Mouse (Mus musculus) thymus, postnatal 0 days (tissue): ENCODE measurements around the gene Lect2. TPM values are rescaled to one million over a fixed set of nuclear protein-coding genes. Genes with fewer than 3 reads are reported as not detected.

Experiments
- DNase-seq: peaks from one replicate; pipeline ENCODE4 v3.0.0-alpha.2; 2015; ENCODE audit warnings: low spot score
- polyA plus RNA-seq: library from polyadenylated mRNA; unstranded; fragments of >200 nt; fragmentation: Nextera tagmentation; extraction: Ambion mirVana; gene quantifications from 2 replicates; pipeline ENCODE4 v1.2.1, GENCODE M21; 2015

Gene Lect2
- polyA plus RNA-seq, 1 experiment from 2014 or later, result not detected

- peak; percentile 85 for DNase-seq
Measured at GRCm38 (mm10) chr13:56506871-56507496, 41.3 kb downstream of the Lect2 start.

GRCm38 (mm10) chr13:56501866-56502420, 46.4 kb downstream of the Lect2 start:
- no peak for DNase-seq

GRCm38 (mm10) chr13:56500636-56501035, 47.7 kb downstream of the Lect2 start:
- DNase-seq, result no peak

GRCm38 (mm10) chr13:56500132-56500531, 48.2 kb downstream of the Lect2 start:
- no peak for DNase-seq

- DNase-seq, result no peak
Measured at GRCm38 (mm10) chr13:56494440-56494839, 53.9 kb downstream of the Lect2 start.

Other genes starting within 250 kb of the Lect2 start
- not detected in 2 replicates for gene Gm3045, start 121.9 kb downstream of the Lect2 start, polyA plus RNA-seq
- 0.12 and 0.14 TPM in 2 replicates for gene Slc25a48, start 110.1 kb downstream of the Lect2 start, polyA plus RNA-seq
- 1.2 and 2.6 TPM in 2 replicates for gene Il9, start 66.3 kb downstream of the Lect2 start, polyA plus RNA-seq
- 1.1 TPM in 2 replicates for gene Fbxl21, start 26.0 kb downstream of the Lect2 start, polyA plus RNA-seq
- gene Tgfbi, start 61.0 kb upstream of the Lect2 start, polyA plus RNA-seq, result 19.9 and 22.7 TPM in 2 replicates
- gene Smad5, start 154.5 kb upstream of the Lect2 start, polyA plus RNA-seq, result 13.1 and 13.7 TPM in 2 replicates
- gene Gm45623, start 205.3 kb upstream of the Lect2 start, polyA plus RNA-seq, result 0.17 and 0.27 TPM in 2 replicates